Mouse (Mus musculus): ENCODE results near the gene Fam107a. TPM values are rescaled to one million over a fixed set of nuclear protein-coding genes. Genes with fewer than 3 reads are reported as not detected.
A peak's percentile ranks its signal among the peaks of the same experiment; 100 is the strongest.

Fam107a gene
- polyA plus RNA-seq (2012; ENCODE audit: insufficient read depth, low replicate concordance), result not detected in 2 replicates

DNA sequence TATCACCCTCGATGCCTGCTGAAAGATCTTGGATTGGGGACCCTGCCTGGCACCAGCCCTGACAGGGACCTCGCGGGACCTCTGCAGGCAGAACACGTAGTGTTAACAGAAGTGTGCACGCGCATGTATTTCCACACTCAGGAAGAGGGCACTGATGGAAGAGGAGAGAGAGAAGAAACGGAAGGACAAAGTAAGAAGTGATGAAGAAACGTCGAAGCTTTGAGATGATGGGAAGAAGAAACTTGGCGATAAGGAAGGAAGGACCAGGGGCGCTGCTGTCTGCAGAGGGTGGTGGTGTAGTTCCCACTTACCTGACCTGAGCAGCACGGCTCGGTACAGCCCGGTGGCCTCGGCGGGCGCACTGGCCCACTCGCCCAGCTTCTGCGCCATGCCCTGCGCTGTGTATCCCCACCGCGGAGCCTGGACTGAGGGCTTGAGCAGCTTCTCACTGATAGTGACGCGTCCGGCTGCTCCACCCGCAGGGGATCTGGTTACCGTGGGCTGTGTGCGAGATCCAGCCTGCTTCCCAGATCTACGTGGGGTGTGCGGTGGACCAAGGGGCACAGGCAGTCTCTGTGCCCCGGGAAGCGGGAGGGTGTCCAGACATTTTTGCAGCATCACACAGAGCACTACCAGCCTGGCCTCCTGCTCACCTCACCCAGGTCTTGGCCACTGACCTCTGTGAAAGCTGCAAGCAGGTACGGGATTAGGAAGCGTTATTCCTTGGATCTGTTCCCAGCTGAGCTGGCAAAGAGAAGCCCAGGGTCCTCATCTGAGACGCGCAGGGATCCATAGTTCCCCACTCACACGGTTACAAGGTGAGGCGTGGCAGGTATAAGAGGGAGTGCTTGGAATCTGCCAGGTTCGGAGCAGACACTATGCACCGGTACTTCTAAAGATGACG, at the start of gene Fam107a:
Fam107a (minus strand) TSS at position 830 of the 904 bp plus-strand sequence.
- Histone ChIP-seq H3K27me3 (replicated peaks) (peaks cover 44% of the 10 kb centered on the region), H3K4me1 (peaks cover 7% of the 10 kb centered on the region; the same call in 1 of the 2 replicates), H3K36me3 (replicated peaks; ENCODE audit: low read length) (no peaks in the 10 kb centered on the region), H3K4me3 (replicated peaks) (no peak within 1 kb of the TSS), H3K9me3 (peaks cover 17% of the 10 kb centered on the region)
- TF ChIP-seq FLI1 (IDR thresholded peaks at IDR 0.05; ENCODE audit: low read length), result no peak
- TF ChIP-seq GATA1 (IDR thresholded peaks at IDR 0.05; ENCODE audit: borderline replicate concordance, low read length), result no peak

DNA sequence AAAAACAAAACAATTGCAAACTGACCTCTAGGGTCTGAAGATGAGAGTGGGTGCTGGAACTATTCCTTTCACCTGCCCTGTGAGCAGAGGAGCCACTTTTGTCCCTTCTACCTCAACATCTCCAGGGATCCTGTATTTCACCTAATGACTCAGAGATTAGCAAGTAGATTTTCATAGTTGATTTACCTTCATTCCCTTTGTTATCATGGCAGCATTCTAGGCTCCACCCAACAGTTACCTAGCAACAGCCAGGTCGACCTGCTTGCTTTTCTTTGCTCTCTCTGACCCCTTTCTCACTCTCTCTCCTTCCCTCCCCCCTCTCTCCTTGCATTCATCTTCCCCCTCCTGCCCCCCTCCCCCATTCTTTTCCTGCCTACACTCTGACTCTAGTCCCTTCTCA, 49.3 kb upstream of the Fam107a start:
- TF ChIP-seq FLI1 (IDR thresholded peaks at IDR 0.05; ENCODE audit: low read length) (no peak), GATA1 (IDR thresholded peaks at IDR 0.05; ENCODE audit: borderline replicate concordance, low read length) (no peak)
- Histone ChIP-seq H3K4me1 (no peaks in the 10 kb centered on the region), H3K9me3 (no peaks in the 10 kb centered on the region), H3K4me3 (replicated peaks) (no peak overlapping the region), H3K27me3 (replicated peaks) (no peaks in the 10 kb centered on the region), H3K36me3 (replicated peaks; ENCODE audit: low read length) (no peaks in the 10 kb centered on the region)

DNA sequence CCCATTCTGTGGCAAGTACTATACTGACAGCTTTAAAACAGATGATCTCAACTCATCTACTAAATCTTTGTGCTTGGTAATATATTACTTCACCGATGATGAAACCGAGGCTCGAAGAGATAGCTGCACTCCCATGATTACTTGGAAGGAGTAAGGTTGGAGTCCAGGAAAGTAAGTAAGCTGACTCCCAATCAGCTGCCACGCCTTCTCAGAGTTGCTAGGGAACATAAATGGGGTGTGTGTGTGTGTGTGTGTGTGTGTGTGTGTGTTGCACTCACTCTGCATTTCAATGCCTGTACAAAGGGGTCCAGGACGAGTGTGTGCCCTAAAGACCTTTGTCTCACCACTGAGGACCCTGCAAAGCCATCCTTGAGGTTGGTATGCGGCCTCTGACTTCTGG, 48.0 kb upstream of the Fam107a start:
- no peaks in the 10 kb centered on the region for H3K27me3 ChIP-seq (replicated peaks)
- H3K9me3 ChIP-seq, result no peaks in the 10 kb centered on the region
- TF ChIP-seq FLI1 (IDR thresholded peaks at IDR 0.05; ENCODE audit: low read length), result no peak
- no peak for TF ChIP-seq GATA1 (IDR thresholded peaks at IDR 0.05; ENCODE audit: borderline replicate concordance, low read length)
- no peaks in the 10 kb centered on the region for H3K36me3 ChIP-seq (replicated peaks; ENCODE audit: low read length)
- no peak overlapping the region for H3K4me3 ChIP-seq (replicated peaks)
- H3K4me1 ChIP-seq, result no peaks in the 10 kb centered on the region

DNA sequence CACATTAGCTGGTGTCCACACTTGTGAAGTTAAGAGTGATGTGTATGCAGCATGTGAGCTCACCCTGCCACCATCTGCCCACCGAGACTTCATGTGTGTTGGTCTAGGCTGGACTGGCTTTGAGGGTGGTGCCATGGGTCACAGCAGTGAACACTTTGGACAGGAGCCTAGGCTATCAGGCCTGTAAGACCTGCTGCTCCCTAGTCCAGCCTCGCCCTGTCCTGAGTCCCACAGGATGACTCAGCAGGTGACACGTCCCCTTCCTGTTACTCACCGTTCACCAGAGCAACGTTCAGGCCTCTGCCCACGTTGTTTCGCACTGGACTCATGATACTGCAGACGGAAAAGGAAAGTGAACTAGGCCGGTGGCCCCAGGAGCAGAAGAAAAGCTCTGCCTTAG, 39.0 kb upstream of the Fam107a start:
- Histone ChIP-seq H3K27me3 (replicated peaks) (no peaks in the 10 kb centered on the region), H3K9me3 (no peaks in the 10 kb centered on the region), H3K36me3 (replicated peaks; ENCODE audit: low read length) (no peaks in the 10 kb centered on the region), H3K4me3 (replicated peaks) (peak overlapping the region; percentile 33), H3K4me1 (peaks cover 19% of the 10 kb centered on the region)
- TF ChIP-seq GATA1 (IDR thresholded peaks at IDR 0.05; ENCODE audit: borderline replicate concordance, low read length) (no peak), FLI1 (IDR thresholded peaks at IDR 0.05; ENCODE audit: low read length) (no peak)

DNA sequence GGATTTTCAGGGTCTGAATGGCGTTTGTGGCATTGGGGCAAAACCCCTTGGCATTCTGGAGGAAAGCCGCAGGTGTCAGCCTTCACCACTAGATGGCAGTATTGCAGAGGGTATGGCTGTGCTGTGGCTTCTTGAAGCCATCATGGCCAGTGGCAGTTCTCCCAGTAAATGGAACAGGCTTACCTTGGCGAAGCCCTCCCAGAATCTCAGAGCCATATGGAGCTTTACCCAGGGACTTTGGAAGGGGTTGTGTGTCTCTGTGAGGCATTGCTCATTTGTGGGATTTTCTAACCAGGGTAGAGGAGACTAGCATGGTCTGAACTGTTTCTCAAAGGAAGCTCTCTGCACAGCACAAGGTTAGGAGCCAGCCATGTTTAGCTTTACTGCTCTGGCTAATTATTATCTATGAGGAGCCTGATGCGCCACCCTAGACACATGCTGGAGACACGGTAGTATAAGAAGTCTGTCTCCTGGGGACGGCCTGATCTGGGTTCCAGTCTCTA, 38.2 kb upstream of the Fam107a start:
- H3K4me1 ChIP-seq, result peaks cover 20% of the 10 kb centered on the region
- no peak for TF ChIP-seq GATA1 (IDR thresholded peaks at IDR 0.05; ENCODE audit: borderline replicate concordance, low read length)
- no peak for TF ChIP-seq FLI1 (IDR thresholded peaks at IDR 0.05; ENCODE audit: low read length)

DNA sequence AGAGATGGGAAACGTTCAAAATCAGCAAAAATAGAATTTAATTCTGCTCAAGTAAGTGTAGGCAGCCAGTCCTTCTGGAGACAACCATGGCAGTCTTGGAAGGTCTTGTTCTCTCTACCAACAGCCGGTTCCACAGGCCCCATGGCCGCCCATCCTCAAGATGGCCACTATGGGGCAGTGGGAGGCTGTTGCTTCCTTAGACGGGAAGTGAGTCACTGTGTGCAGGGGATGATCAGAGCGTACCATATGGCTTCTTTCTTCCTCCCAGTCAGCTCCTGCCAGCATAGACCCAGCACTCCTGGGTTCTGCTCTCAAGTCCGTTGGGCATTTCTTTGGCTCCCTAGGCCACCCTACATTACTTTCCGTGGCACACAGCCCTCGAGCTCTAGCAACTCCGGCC, 31.1 kb upstream of the Fam107a start:
- TF ChIP-seq FLI1 (IDR thresholded peaks at IDR 0.05; ENCODE audit: low read length) (no peak), GATA1 (IDR thresholded peaks at IDR 0.05; ENCODE audit: borderline replicate concordance, low read length) (no peak)
- H3K36me3 ChIP-seq (replicated peaks; ENCODE audit: low read length), result no peaks in the 10 kb centered on the region
- H3K4me1 ChIP-seq, result peaks cover 28% of the 10 kb centered on the region
- no peaks in the 10 kb centered on the region for H3K9me3 ChIP-seq
- peaks cover 5% of the 10 kb centered on the region for H3K27me3 ChIP-seq (replicated peaks)
- H3K4me3 ChIP-seq (replicated peaks), result peak overlapping the region; percentile 26

More for the DNA sequence above, 38.2 kb upstream of the Fam107a start:
- Histone ChIP-seq H3K36me3 (replicated peaks; ENCODE audit: low read length) (no peaks in the 10 kb centered on the region), H3K27me3 (replicated peaks) (no peaks in the 10 kb centered on the region), H3K9me3 (no peaks in the 10 kb centered on the region), H3K4me3 (replicated peaks) (no peak overlapping the region)

DNA sequence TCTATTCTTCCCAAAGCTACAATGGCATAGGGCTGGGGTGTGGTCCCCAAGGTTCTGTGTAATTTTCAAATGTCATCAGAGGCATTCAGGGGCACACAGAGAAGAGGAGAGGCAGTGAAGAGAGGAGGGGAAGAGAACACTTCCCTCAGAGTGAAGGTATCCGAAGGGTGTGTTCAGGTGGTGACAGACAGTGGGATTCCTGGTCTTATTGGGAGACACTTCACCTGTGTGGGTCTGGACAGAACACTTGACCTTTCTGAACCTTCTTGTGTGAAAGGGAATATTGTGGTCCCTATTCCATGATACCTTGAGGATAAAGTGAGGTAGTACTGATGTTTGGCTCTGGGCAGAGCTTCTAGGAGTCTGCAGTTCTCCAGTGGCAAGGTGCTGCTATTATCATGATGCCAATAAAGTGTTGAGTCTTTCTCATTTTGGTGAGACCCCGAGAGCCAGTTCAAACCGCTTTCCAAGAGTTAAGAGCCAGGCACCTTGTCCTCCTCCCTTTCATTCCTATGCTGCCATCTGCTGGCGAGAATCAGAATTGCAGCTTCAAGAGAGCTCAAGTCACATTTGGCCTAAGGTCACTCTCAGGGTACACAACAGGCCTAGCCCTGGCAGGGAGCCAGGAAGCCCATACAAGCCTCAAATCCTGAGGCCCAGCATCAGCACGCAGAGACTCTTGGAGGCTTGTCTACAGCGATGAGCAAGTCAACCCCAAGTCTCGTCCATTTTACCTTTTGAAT, 28.6 kb upstream of the Fam107a start:
- Histone ChIP-seq H3K4me1 (peaks cover 21% of the 10 kb centered on the region), H3K4me3 (replicated peaks) (no peak overlapping the region), H3K36me3 (replicated peaks; ENCODE audit: low read length) (no peaks in the 10 kb centered on the region), H3K9me3 (no peaks in the 10 kb centered on the region), H3K27me3 (replicated peaks) (peaks cover 5% of the 10 kb centered on the region)
- no peak for TF ChIP-seq FLI1 (IDR thresholded peaks at IDR 0.05; ENCODE audit: low read length)
- no peak for TF ChIP-seq GATA1 (IDR thresholded peaks at IDR 0.05; ENCODE audit: borderline replicate concordance, low read length)

DNA sequence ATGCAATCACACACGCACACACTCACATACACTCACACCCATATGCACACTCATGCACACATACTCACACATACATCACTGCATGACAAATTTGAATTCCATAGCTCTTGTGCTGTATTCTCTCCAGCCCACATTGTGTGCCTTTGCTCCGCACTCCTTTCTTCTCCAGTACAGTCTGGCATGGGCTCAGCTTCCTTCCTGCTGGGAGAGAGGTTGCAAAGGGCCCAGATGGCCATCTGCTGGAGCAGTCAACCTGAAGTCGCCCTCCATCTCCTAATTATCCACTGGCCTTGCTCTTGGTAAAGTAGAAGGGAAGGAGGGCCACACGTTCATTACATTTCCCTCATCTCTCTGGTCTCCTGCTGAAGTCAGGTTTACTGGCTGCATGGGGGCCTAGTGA, 27.7 kb upstream of the Fam107a start:
- Histone ChIP-seq H3K27me3 (replicated peaks) (peaks cover 5% of the 10 kb centered on the region), H3K4me3 (replicated peaks) (no peak overlapping the region), H3K9me3 (no peaks in the 10 kb centered on the region), H3K36me3 (replicated peaks; ENCODE audit: low read length) (no peaks in the 10 kb centered on the region), H3K4me1 (peaks cover 15% of the 10 kb centered on the region)
- TF ChIP-seq GATA1 (IDR thresholded peaks at IDR 0.05; ENCODE audit: borderline replicate concordance, low read length) (no peak), FLI1 (IDR thresholded peaks at IDR 0.05; ENCODE audit: low read length) (no peak)

DNA sequence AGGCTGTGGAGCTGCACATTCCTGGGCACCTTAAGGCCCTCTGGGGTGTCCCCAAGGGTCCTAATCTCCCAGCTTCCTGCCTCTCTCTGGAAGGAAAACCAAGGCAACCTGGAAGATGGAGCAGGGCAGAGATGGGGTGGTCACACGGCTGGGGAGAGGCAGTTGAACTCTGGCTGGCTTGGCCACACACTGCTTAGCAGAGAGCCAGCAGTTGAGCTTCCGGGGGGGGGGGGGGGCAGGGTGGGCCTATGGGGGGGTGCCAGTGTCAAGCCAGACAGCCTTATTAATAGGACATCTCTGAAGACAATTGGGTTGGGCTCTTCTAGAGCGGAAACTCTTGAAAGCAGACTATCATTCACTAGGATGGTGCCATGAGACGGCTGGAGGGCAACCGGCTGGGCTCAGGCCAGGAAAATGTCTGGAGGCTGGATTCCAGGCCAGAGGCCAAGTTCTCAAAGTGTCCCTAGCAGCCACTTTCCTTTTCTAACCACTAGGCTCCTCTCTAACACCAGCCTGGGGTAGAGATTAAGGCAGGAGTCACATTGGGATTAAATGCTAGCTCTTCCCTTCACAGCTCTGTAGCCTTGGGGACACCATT, 24.8 kb upstream of the Fam107a start:
- H3K4me1 ChIP-seq, result peaks cover 3% of the 10 kb centered on the region; the same call in 1 of the 2 replicates
- no peak overlapping the region for H3K4me3 ChIP-seq (replicated peaks)
- peaks cover 5% of the 10 kb centered on the region for H3K27me3 ChIP-seq (replicated peaks)
- TF ChIP-seq FLI1 (IDR thresholded peaks at IDR 0.05; ENCODE audit: low read length) (no peak), GATA1 (IDR thresholded peaks at IDR 0.05; ENCODE audit: borderline replicate concordance, low read length) (no peak)
- no peaks in the 10 kb centered on the region for H3K36me3 ChIP-seq (replicated peaks; ENCODE audit: low read length)
- H3K9me3 ChIP-seq, result peaks cover under 1% of the 10 kb centered on the region; the same call in 1 of the 2 replicates

All from megakaryocyte, embryonic 14.5 days (primary cell).